Mouse (Mus musculus) splenic B cell, adult 2 months (primary cell): Measurements from ENCODE around the gene Iglon5.

ENCODE experiments used
- DNase-seq: peaks from one replicate; pipeline ENCODE4 v3.0.0-alpha.2; 2011; ENCODE audit warnings: low read depth, low spot score
- H3K27me3 ChIP-seq: 2 replicates; pipeline ENCODE4 v1.6.1; 2012; ENCODE audit warnings: mild to moderate bottlenecking, low read length, moderate library complexity, mixed read lengths; ENCODE audit not compliant: control insufficient read depth, poor library complexity, insufficient read depth, severe bottlenecking
- H3K36me3 ChIP-seq: 2 replicates; pipeline ENCODE4 v1.6.1; 2012; ENCODE audit warnings: mild to moderate bottlenecking, low read length, moderate library complexity, mixed read lengths; ENCODE audit not compliant: control insufficient read depth, poor library complexity, insufficient read depth, severe bottlenecking

The Iglon5 gene

DNA sequence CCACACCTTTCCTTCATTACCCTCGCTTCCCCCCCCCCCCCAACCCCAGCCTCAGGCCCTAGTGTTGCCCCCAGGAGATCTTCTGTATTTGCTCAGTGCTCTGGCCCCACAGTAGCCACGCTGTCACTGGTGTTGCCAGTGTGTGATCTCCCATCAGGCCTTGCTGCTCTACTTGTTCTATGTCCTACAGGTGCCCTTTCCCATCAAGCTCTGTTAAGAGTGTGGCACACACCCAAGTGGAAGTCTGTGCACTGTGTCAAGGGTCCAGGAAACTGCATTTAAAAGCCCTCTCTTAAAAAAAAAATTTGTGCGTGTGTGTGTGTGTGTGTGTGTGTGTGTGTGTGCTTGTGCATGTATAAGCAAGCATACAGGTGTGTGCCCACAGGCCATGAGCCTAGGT is 41.6 kb downstream of the Iglon5 start:
- Histone ChIP-seq H3K36me3 (no peaks in the 10 kb centered on the region; the same call in 1 of the 2 replicates), H3K27me3 (no peaks in the 10 kb centered on the region)
- no peak for DNase-seq

- no peak for DNase-seq
- H3K27me3 ChIP-seq, result no peaks in the 10 kb centered on the region
- no peaks in the 10 kb centered on the region for H3K36me3 ChIP-seq
Observed at GRCm38 (mm10) chr7:43447801-43448200, 42.1 kb downstream of the Iglon5 start.

GRCm38 (mm10) chr7:43443917-43444293 is 46.0 kb downstream of the Iglon5 start, which contains the start of the genes Etfb and Gm45233:
Etfb (plus strand) TSS chr7:43444083.
Gm45233 (plus strand) TSS chr7:43444128.
- peak; percentile 94 for DNase-seq
- no peaks in the 10 kb centered on the region for H3K36me3 ChIP-seq
- H3K27me3 ChIP-seq, result no peaks in the 10 kb centered on the region

- Histone ChIP-seq H3K27me3 (no peaks in the 10 kb centered on the region), H3K36me3 (no peaks in the 10 kb centered on the region)
- DNase-seq, result peak; percentile 72
Observed at GRCm38 (mm10) chr7:43443126-43443916, 46.6 kb downstream of the Iglon5 start.

DNA sequence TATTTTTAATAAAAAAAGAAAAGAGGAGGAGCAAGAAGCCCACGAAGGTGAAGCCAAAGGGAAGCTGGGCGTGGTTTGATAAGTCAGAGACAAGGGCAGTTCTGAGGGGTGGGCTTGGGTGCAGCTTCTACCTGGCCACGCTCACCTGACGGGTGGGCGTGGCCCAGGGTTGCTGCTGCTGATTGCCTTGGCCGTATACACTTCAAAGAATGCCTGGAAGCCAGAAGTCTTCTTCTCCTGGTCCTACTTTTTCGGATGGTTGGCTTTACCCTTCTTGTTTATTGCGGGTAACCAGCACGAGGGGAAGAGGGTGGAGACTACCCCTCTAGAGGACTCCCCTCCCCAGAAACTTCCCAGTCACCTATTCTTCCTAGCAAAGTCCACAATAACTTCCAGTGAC is 47.2 kb downstream of the Iglon5 start:
- Histone ChIP-seq H3K36me3 (no peaks in the 10 kb centered on the region), H3K27me3 (no peaks in the 10 kb centered on the region)
- DNase-seq, result no peak

- no peaks in the 10 kb centered on the region for H3K27me3 ChIP-seq
- DNase-seq, result no peak
- no peaks in the 10 kb centered on the region for H3K36me3 ChIP-seq
Observed at GRCm38 (mm10) chr7:43441071-43441470, 48.8 kb downstream of the Iglon5 start.

DNA sequence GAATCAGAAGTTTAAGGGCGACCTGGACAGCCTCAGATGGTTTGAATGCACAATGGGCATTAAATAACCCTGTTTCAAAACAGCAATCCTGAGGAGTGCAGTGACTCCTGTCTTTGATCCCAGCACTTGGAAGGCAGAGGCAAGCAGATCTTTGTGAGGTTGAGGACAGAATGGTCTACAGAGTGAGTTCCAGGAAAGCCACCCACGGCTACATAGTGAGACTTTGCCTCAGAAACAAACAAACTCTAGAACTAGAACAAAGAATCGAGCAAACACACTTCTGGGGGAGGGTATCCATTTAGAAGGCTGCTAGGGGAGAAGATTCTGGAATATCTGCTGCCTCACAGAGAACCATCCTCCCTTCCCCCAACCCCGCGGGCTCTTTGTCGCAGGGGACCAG is 49.4 kb downstream of the Iglon5 start, which contains the start of gene Cldnd2:
Gene Cldnd2 (plus strand): TSS at position 301 of the 400 bp plus-strand sequence.
- no peak for DNase-seq
- Histone ChIP-seq H3K36me3 (no peaks in the 10 kb centered on the region), H3K27me3 (no peaks in the 10 kb centered on the region)

DNA sequence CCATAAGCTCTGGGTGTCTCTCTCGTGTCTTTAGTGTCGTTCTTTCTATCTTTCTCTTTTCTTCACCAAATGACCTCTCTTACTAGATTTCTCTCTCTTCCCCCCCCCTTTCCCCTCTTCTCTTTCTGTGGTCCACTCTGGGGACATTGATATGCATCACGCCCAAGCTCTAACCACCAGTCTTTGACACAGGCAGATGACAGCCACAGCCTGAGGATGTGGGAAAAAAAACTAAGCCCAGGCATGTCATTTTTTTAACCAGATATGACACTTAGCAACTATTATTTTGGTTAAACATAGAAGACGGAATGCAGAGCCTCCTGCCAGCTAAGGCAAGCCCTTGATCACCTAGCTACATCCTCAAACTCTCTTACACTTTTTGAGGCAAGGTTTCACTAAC is 51.3 kb downstream of the Iglon5 start:
- Histone ChIP-seq H3K27me3 (no peaks in the 10 kb centered on the region), H3K36me3 (no peaks in the 10 kb centered on the region)
- DNase-seq, result no peak

DNA sequence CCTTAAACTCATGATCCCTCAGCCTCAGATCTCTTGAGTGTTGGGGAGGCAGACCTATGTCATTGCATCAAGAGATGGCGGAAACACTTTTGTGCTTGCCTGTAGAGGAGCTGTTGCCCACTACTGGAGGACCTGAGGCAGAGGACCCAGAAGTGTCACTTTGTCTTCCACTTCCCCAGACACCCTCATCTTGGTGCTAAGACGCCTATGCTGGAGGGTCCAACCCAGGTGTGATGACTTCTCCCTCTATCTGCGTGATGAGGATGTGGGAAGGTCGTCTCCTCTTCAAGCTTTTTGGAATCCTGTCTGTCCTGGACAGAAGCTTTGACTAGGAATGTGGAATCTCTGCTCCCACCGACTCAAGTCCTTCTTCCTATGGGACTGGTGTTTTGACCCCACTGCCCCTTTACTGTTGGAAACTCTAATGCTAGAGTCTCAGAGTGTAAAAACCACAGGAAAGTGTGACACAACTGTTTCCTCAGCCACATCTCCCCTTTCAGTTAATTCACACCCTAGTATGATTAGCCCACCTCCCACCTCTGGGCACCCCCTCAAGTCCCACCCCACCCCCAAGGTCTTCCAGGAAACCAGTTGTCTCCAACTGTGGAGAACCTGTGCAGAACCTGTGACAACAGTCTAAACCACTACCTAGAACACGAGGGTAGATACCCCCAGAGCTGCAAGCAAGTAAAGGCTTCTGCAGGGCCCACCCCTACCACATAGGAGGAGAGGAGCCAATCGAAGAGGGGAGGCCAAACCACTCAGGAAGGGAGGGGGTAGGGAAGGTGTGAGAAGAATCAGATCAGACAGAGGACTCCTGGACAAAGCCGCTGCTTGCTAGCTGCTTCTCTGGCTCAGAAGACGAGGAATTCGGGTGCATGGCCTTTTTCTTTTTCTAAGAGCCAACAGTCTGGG is 53.3 kb downstream of the Iglon5 start, which contains the start of gene Nkg7:
Gene Nkg7 (plus strand): TSS at position 733 of the 915 bp plus-strand sequence.
- H3K27me3 ChIP-seq, result no peaks in the 10 kb centered on the region
- no peaks in the 10 kb centered on the region for H3K36me3 ChIP-seq
- no peak for DNase-seq

DNA sequence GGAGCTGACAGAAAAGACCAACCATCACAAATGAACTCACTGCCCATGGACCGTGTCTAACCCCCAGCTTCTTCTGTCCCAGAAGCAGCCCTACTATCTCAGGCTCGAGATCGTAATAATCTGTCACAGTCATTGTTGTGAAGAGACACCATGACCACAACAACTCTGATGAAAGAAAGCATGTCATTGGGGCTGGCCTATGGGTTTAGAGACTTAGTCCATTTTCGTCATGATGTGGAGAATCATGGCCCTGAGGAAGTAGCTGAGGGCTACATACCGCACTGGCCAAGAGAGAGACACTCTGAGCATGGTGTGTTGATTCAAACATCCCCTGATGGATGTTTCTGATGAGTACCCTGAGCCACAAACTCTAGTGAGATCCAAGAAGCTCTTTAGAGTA is 55.2 kb downstream of the Iglon5 start:
- DNase-seq, result no peak
- no peaks in the 10 kb centered on the region for H3K36me3 ChIP-seq
- H3K27me3 ChIP-seq, result no peaks in the 10 kb centered on the region

- H3K27me3 ChIP-seq, result no peaks in the 10 kb centered on the region
- DNase-seq, result no peak
- no peaks in the 10 kb centered on the region for H3K36me3 ChIP-seq
Observed at GRCm38 (mm10) chr7:43432891-43433290, 57.0 kb downstream of the Iglon5 start.

DNA sequence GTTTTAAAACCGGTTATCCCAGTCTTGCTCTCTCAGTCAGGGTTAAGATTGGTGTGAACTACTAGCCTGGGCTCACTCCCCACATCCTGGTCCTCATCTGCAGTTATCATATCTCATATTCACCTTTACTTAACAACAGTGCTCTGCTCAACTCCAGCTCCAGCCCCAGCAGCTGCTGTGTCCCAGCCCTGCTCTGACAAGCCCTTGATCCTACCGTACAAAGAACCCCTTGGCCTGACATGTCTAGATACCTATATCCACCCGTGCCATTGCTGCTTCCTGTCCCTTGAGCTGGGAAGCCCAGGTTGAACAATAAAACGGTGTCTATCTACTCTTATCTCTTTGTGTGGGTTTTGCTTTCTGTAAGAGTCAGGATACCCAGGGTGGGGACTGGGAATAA is 60.4 kb downstream of the Iglon5 start:
- no peaks in the 10 kb centered on the region for H3K27me3 ChIP-seq
- no peaks in the 10 kb centered on the region for H3K36me3 ChIP-seq
- no peak for DNase-seq

DNA sequence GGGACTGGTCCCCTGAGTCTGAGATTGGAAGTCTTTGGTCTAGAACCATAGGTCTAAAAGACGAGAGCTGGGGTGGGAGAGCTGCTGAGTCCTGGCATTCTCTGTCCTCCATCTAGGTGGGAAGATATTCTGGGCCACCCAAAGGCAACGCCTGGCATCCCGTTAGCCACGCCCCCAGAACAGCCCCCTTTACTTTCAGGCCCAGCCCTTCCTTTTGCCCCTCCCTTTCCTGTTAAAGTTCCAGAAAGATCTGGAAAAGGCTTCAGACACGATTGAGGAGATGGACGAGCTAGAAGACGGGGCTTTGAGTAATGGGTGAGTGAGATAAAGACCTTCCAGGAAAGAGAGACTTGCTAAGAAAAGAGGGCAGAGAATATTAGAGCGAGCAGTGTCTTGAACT is 62.5 kb downstream of the Iglon5 start, which contains the start of gene Lim2:
Gene Lim2 (plus strand): TSS at position 265 of the 400 bp plus-strand sequence.
- DNase-seq, result no peak
- Histone ChIP-seq H3K36me3 (no peaks in the 10 kb centered on the region), H3K27me3 (no peaks in the 10 kb centered on the region)

DNA sequence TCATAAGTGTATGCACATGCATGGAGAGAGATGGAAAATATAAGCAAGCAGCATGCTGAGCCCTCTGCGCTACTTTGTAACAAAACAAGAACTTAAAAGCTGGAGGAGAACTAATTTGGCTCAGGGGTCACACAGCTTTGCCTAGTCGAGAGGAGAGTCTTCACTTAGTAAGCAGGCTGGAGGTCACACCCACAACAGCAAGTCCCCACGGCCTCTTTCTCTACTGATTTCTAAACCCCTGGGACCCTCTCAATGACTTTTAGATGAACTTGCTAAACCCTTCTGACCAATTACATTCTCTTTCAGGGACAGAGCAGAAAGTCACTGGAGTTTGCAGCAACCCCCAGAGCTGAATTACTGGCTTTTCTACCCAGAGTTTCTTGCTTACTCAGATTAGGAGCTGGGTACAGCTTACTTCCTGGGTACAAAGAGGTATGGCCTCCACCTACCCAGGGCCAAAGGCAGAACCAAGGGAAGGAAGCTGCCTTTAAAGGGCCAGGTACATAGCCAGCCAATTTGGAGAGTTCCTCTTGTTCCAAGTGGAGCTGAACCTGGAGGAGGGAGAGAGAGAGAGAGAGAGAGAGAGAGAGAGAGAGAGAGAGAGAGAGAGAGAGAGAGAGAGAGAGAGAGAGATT is 65.8 kb downstream of the Iglon5 start:
- no peaks in the 10 kb centered on the region for H3K27me3 ChIP-seq
- H3K36me3 ChIP-seq, result peaks cover 4% of the 10 kb centered on the region; the same call in 1 of the 2 replicates
- no peak for DNase-seq
